Mouse (Mus musculus): ENCODE measurements around the gene Tet3.

Gene Tet3

DNA sequence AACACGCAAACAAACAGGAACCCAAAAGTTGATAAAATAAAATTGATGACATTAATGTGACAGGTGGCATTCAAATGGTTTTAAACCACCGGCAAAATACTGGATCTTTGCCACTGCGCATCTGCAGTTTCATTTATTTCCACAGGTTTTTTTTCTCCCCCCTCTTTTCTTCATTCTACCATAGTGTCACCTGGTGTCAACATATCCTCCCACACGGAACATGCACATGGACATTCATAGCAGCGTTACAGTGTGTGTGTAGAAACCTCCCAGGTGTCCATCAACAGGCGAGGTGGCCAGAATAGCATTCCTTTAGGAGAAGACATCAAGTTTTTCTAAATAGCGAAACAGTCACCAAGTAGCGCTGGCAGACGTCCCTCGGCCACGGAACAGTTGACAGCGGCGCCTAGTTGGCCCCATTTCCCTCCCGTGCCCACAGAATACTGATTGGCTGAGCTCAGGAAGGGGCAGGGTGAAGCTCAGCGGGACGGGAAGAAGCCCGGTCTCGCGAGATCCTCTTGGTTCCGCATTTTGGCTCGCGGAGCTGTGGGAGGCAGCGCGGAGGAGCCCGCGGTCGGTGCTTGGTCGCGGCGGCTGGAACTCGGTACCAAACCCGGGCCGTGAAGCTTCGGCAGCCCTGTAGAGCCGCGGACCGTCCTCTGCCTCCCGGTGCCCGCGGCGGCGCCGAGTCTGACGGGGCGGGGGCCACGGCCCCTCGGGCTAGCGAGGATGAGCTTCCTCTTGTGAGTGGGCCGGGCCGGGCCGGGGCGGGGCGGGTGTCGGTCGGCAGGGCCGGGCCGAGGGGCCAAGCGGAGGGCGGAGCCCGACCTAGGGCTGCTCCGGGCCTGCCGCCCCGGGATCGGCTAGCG lies 133.1 kb downstream of the Tet3 start, which contains the start of the genes Mthfd2 and Mob1a:
Mthfd2 (minus strand) TSS at position 384 of the 869 bp plus-strand sequence.
Mob1a (plus strand) TSS at position 492 of the 869 bp plus-strand sequence.
- peak; percentile 92 for DNase-seq (ENCODE audit: low spot score)

DNA sequence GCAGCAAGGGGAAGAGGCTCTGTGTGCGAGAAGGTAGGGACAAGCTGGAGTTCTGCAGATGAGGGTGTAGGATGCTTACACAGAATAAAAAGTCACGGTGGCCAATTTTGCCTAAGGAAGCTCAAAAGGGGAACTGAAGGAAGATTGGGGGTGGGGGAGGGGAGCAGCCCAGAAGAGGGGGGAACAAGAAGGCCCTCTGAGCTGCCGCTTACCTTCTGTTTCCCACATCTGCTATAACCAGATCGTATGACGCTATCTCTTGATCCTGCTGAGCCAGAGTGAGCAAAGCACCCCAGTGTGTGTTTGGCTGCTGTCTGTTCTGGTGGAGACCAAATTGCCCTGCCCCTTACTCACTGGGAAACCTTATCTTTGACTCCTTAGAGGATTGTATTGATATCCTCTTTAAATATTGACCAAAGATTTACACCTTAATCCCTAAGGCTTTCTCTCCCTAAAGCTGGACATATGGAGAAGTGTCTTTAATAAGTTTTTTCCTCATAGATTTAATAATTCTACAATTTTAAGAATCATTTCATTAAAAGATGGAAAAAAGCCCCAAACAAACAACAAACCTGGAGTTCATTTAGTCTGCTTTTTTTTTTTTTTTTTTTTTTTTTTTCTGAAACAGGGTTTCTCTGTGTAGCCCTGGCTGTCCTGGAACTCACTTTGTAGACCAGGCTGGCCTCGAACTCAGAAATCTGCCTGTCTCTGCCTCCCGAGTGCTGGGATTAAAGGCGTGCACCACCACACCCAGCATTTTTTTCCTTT lies 135.0 kb downstream of the Tet3 start:
- DNase-seq (ENCODE audit: low spot score) = no peak

DNA sequence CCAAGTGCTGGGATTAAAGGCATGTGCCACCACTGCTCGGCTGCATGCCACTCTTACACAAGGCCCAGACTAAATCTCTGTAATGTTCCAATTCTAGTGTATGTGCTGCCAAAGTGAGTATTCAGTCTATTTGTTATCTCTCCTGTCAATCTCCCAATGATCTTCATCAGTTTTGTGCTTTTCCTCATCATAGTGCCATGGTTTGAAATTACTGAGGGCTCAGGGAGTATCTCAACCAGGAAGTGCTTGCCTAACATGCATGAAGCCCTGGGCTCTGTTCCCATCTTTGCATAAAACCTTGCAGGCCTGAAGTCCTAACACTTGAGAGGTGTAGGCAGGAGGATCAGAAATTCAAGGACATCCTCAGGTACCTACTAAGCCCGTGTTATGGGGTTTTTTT lies 136.1 kb downstream of the Tet3 start:
- no peak for DNase-seq (ENCODE audit: low spot score)

DNA sequence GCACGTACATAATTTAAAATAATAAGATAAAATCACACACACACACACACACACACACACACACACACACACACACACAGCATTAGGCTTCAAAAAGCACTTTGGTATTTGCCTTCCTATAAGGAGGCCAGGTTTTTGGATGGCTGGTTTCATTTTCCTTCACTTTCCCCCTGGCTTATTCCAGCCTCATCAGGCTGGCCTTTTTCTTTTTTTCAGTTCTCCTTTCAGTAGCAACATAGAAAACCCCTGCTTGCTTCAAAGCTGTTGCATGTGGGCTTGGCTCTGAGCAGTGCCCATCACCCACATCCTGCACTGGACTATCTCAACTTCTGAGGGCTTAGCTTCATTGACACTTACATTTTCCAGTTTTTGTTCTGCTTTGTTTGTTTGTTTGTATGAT lies 137.0 kb downstream of the Tet3 start:
- DNase-seq (ENCODE audit: low spot score) = no peak

DNA sequence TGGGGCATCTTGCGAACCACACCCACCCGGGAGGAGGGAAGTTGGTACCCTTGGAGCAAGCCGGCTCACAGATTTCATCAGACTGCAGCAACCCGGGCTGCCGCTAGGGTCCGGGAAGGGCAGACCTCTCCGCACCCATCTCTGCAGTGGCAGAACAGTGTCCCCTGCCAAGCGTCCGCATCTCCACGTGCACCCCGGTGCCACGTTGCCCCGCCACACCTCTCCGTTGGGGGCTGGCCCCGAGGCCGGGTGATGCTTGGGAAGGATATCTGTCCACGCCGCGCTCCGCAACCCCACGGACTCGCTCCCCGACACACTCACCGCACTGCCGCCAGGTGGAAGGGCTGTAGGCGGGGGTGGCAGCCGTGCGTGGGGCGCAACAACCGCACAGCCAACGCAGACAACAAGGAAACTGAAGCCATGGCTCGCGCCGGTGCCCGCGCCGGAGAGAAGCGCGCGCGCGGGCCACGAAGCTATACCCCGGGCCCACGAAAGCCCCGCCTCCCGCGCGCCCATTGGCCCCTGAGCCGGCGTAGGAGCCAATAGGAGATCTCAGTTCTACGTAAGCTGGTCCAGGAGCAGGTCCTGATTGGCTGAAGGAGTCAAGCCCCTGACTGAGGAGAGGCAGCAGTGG lies 141.7 kb downstream of the Tet3 start:
- DNase-seq (ENCODE audit: low spot score) = peak; percentile 85

DNA sequence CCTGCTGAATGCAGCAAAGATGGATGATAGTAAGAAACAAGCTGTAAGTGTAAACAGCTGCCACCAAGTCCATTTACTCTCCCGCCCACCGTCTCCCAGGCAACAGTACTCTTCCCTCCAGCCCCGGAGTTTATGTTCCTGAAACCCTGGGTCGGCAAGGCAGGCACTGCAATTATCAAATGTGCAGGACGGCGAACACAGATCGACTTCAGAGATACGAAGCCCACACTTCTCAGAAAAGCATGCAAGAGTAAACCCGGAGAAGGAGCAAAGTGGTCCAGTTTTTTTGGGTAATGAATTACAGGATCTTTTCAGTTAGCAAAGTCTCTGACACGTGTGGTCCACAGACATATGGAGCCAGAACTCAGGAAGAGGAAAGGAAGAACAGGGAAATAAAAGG lies 142.9 kb downstream of the Tet3 start:
- peak; percentile 27 for DNase-seq (ENCODE audit: low spot score)

DNA sequence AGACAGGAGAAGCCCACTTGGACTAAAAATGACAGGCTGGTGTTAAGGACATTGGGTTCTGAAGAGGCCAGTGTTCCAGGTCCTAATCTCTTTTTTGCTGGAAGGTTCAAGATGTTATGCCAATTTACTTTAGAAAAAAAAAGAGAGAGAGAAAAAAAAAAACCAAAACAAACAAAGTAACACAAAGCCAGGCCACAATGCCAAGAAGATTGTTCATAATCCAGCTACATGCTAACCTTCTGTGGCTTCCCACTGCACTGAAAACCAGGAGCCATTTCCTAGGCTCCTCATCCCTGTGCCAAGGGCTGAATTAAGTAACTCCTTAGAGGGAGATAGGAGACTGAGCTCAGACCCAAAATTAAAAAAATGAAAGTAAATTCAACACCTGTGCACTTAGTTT lies 143.6 kb downstream of the Tet3 start:
- no peak for DNase-seq (ENCODE audit: low spot score)

DNA sequence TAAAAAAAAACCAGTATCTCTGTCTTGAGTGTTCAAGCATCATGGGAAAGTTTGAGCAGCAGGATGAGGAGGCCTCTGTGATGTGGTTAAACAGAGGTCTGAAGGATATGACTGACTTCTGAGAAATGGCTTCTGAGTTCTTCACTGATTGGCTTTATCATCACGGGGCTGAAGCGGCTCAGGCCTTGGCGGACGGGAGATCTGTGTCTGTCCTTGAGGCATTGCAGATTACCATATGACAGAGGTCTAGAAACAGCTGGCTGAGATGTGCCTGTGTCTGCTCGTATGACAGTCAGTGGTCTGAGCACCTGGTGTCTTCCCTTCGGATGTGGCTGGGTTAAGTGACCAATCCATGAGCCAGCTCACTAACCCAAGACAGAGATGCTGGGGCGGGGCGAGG lies 146.4 kb downstream of the Tet3 start:
- DNase-seq (ENCODE audit: low spot score) = no peak

Measured in ovary, postnatal 36 days (tissue).